Comparison of ENCODE assay signal across 9 mouse cellular contexts in the genomic region with DNA sequence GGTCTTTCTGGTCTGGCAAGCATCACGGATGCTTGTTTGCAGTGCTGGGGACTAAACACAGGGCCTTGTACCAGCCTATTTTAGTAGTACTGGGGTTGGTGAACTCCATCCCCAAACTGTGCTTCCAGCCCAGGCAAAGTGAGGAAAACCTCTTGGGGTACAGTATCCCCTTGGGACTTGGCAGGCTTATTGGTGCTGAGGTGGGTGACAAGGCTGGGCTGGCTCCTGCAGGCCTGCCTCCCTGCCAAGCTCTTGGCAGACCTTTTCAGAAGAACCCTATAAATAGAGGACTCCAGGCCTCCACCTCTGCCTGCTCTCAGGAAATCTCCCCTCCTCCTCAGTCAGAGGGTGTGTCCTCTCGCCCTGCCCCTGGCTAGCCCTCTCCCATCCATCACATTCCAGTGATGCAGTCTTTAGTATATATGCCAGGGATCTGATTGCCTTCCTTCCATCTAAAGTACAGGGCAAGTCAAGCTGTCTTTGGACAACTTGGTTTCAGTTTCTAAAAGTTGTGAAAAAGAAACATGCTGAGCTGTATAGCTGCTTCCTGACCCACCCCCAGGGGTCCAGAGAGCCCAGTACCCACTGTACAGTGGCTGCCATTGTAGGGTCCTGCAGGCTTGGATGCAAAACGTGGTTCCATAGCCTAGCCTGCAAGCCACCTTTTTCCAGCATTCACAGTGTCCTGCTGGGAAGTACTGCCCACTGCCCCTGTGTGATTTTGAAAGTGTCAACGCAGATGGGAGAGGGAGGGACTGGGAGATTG. TPM values are rescaled to one million over a fixed set of nuclear protein-coding genes. Genes with fewer than 3 reads are reported as not detected.
DNase-seq lines count a peak whose midpoint lies in the region; ATAC-seq lines count a peak whose summit lies in the region.
"Had no signal": no experiment of that assay in that cellular context is flagged by ENCODE, and none has a peak within 500 bp of the region (broad histone marks: within the 10 kb centered on the region; RNA-seq: fewer than 3 reads in every experiment).

No protein-coding gene starts in this region.

- H3K9ac ChIP-seq in midbrain, embryonic 13.5 days (replicated peaks): no peak overlapping the region
- H3K9ac ChIP-seq in midbrain, embryonic 11.5 days (ENCODE audit: low read length): no peak overlapping the region
- no peak overlapping the region for H3K9ac ChIP-seq in stomach, embryonic 14.5 days (replicated peaks; ENCODE audit: low read depth, low read length)

- no peak for ATAC-seq in midbrain, embryonic 13.5 days
- no peak for ATAC-seq in midbrain, embryonic 11.5 days (ENCODE audit: low FRiP score)
- no peak for ATAC-seq in stomach, embryonic 14.5 days (ENCODE audit: insufficient number of reproducible peaks, insufficient read depth, low FRiP score, low read depth)

- 0 out of 2 replicates have a peak overlapping the region, but pooled peaks have one; percentile 98 for H3K4me2 ChIP-seq in midbrain, embryonic 13.5 days (replicated peaks)
- no peak overlapping the region for H3K4me2 ChIP-seq in midbrain, embryonic 11.5 days
- H3K4me2 ChIP-seq in stomach, embryonic 14.5 days (replicated peaks; ENCODE audit: low read depth, low read length): 0 out of 2 replicates have a peak overlapping the region, but pooled peaks have one; percentile 95

- no peaks in the 10 kb centered on the region for H3K36me3 ChIP-seq in midbrain, embryonic 13.5 days
- H3K36me3 ChIP-seq in midbrain, embryonic 11.5 days (ENCODE audit: control insufficient read depth, insufficient read depth, low read length): no peaks in the 10 kb centered on the region
- H3K36me3 ChIP-seq in stomach, embryonic 14.5 days (ENCODE audit: control insufficient read depth, insufficient read depth, low read length): 0 out of 2 replicates have a peak, but pooled peaks cover 3% of the 10 kb centered on the region

- H3K4me3 ChIP-seq in midbrain, embryonic 13.5 days (replicated peaks): no peak overlapping the region
- no peak overlapping the region for H3K4me3 ChIP-seq in midbrain, embryonic 11.5 days (ENCODE audit: low read depth, low read length)
- no peak overlapping the region for H3K4me3 ChIP-seq in stomach, embryonic 14.5 days (ENCODE audit: low read depth, low read length)

- no peaks in the 10 kb centered on the region; the same call in 1 of the 2 replicates for H3K9me3 ChIP-seq in midbrain, embryonic 13.5 days
- no peaks in the 10 kb centered on the region for H3K9me3 ChIP-seq in midbrain, embryonic 11.5 days (ENCODE audit: control insufficient read depth, low read length)
- H3K9me3 ChIP-seq in stomach, embryonic 14.5 days (ENCODE audit: control insufficient read depth, low read depth, low read length): no peaks in the 10 kb centered on the region

- DNase-seq in gastrocnemius, adult 18-20 months (ENCODE audit: low spot score): peak; percentile 55
- DNase-seq in gastrocnemius, postnatal 4 days (ENCODE audit: low spot score in 2 of 2): no peak
- no peak for DNase-seq in midbrain, embryonic 11.5 days (ENCODE audit: low spot score, missing footprints)
- DNase-seq in heart, postnatal 4 days: peak; percentile 54
- DNase-seq in left cerebral cortex, adult 9 months (ENCODE audit: low spot score in 2 of 2): no peak
- DNase-seq in cerebellum, adult 18-20 months: no peak

- peaks cover 26% of the 10 kb centered on the region for H3K27me3 ChIP-seq in midbrain, embryonic 13.5 days
- H3K27me3 ChIP-seq in midbrain, embryonic 11.5 days (ENCODE audit: control insufficient read depth, insufficient read depth, low read length): peaks cover 15% of the 10 kb centered on the region
- H3K27me3 ChIP-seq in stomach, embryonic 14.5 days (ENCODE audit: control insufficient read depth, insufficient read depth, low read length): no peaks in the 10 kb centered on the region

- 72% methylated on average over 4 of the region's 4 CpGs for WGBS in midbrain, embryonic 13.5 days
- 67% methylated on average over 4 of the region's 4 CpGs for WGBS in midbrain, embryonic 11.5 days
- 50% methylated on average over 4 of the region's 4 CpGs for WGBS in stomach, embryonic 14.5 days

- H3K4me1 ChIP-seq in midbrain, embryonic 13.5 days (replicated peaks): peaks cover 26% of the 10 kb centered on the region
- peaks cover 10% of the 10 kb centered on the region for H3K4me1 ChIP-seq in midbrain, embryonic 11.5 days (ENCODE audit: control insufficient read depth, insufficient read depth, low read length)
- H3K4me1 ChIP-seq in stomach, embryonic 14.5 days (ENCODE audit: control insufficient read depth, insufficient read depth, low read length): peaks cover 25% of the 10 kb centered on the region

- H3K27ac ChIP-seq in midbrain, embryonic 13.5 days: no peak overlapping the region
- no peak overlapping the region for H3K27ac ChIP-seq in midbrain, embryonic 11.5 days (ENCODE audit: low read depth, low read length)
- peak overlapping the region; percentile 99; the same call in 1 of the 2 replicates for H3K27ac ChIP-seq in stomach, embryonic 14.5 days (ENCODE audit: low read length)

RNA-seq across cellular contexts. Expression of gene Tnp2, which starts 1.5 kb away (rescaled TPM):
- not detected for total RNA-seq in gastrocnemius, adult 18-20 months (2021)
- not detected for total RNA-seq in gastrocnemius, postnatal 4 days (2021)
- not detected in 2 replicates for polyA plus RNA-seq in midbrain, embryonic 13.5 days (2015; fragmentation: Nextera tagmentation; extraction: Ambion mirVana)
- polyA plus RNA-seq in midbrain, embryonic 11.5 days (2014; fragmentation: Nextera tagmentation; extraction: Ambion mirVana): not detected in 2 replicates
- not detected for total RNA-seq in heart, postnatal 4 days (2021)
- polyA plus RNA-seq in stomach, embryonic 14.5 days (2014; fragmentation: Nextera tagmentation; extraction: Ambion mirVana): not detected in 2 replicates
- total RNA-seq: ES-E14 had no signal

RNA-seq across cellular contexts. Expression of gene Socs1, which starts 1.6 kb away (rescaled TPM):
- total RNA-seq in gastrocnemius, adult 18-20 months (2021): under 1 TPM; 0.21 to 0.52 TPM
- 1 to 10 TPM; 2.9 to 3.2 TPM for total RNA-seq in gastrocnemius, postnatal 4 days (2021)
- polyA plus RNA-seq in midbrain, embryonic 13.5 days (2015; fragmentation: Nextera tagmentation; extraction: Ambion mirVana): 1.3 and 2.3 TPM in 2 replicates
- 2.2 and 2.5 TPM in 2 replicates for polyA plus RNA-seq in midbrain, embryonic 11.5 days (2014; fragmentation: Nextera tagmentation; extraction: Ambion mirVana)
- total RNA-seq in heart, postnatal 4 days (2021): 1 to 10 TPM; 1.6 TPM
- polyA plus RNA-seq in stomach, embryonic 14.5 days (2014; fragmentation: Nextera tagmentation; extraction: Ambion mirVana): 11.3 and 11.4 TPM in 2 replicates

RNA-seq across cellular contexts. Expression of gene Prm3, which starts 3.7 kb away (rescaled TPM):
- not detected for total RNA-seq in gastrocnemius, adult 18-20 months (2021)
- not detected for total RNA-seq in gastrocnemius, postnatal 4 days (2021)
- not detected in 2 replicates for polyA plus RNA-seq in midbrain, embryonic 13.5 days (2015; fragmentation: Nextera tagmentation; extraction: Ambion mirVana)
- polyA plus RNA-seq in midbrain, embryonic 11.5 days (2014; fragmentation: Nextera tagmentation; extraction: Ambion mirVana): not detected in 2 replicates
- not detected for total RNA-seq in heart, postnatal 4 days (2021)
- polyA plus RNA-seq in stomach, embryonic 14.5 days (2014; fragmentation: Nextera tagmentation; extraction: Ambion mirVana): not detected in 2 replicates
- total RNA-seq: ES-E14 had no signal

RNA-seq across cellular contexts. Expression of gene Prm2, which starts 9.0 kb away (rescaled TPM):
- total RNA-seq in gastrocnemius, adult 18-20 months (2021): not detected
- not detected for total RNA-seq in gastrocnemius, postnatal 4 days (2021)
- not detected in 2 replicates for polyA plus RNA-seq in midbrain, embryonic 13.5 days (2015; fragmentation: Nextera tagmentation; extraction: Ambion mirVana)
- not detected in 2 replicates for polyA plus RNA-seq in midbrain, embryonic 11.5 days (2014; fragmentation: Nextera tagmentation; extraction: Ambion mirVana)
- total RNA-seq in heart, postnatal 4 days (2021): not detected
- not detected in 2 replicates for polyA plus RNA-seq in stomach, embryonic 14.5 days (2014; fragmentation: Nextera tagmentation; extraction: Ambion mirVana)
- total RNA-seq: ES-E14 had no signal

RNA-seq across cellular contexts. Expression of gene Prm1, which starts 18.7 kb away (rescaled TPM):
- not detected for total RNA-seq in gastrocnemius, adult 18-20 months (2021)
- not detected for total RNA-seq in gastrocnemius, postnatal 4 days (2021)
- polyA plus RNA-seq in midbrain, embryonic 13.5 days (2015; fragmentation: Nextera tagmentation; extraction: Ambion mirVana): not detected in 2 replicates
- not detected in 2 replicates for polyA plus RNA-seq in midbrain, embryonic 11.5 days (2014; fragmentation: Nextera tagmentation; extraction: Ambion mirVana)
- total RNA-seq in heart, postnatal 4 days (2021): not detected
- polyA plus RNA-seq in stomach, embryonic 14.5 days (2014; fragmentation: Nextera tagmentation; extraction: Ambion mirVana): not detected in 2 replicates
- total RNA-seq: ES-E14 had no signal

Comparison
In these comparisons a context has a peak if more than half of its experiments do, and no peak if none do; other contexts are left out.
1. DNase-seq: peak in gastrocnemius, adult 18-20 months (single experiment) and heart, postnatal 4 days (single experiment); none in gastrocnemius, postnatal 4 days (0 of 2), midbrain, embryonic 11.5 days (single experiment), left cerebral cortex, adult 9 months (0 of 2) and cerebellum, adult 18-20 months (0 of 2).